Mouse (Mus musculus) c-Kit-positive CD71-negative TER-119-negative erythroid progenitor cells, embryonic 14.5 days (primary cell): ENCODE measurements around the gene Drg1.

Experiments used
- DNase-seq: peaks from one replicate; pipeline ENCODE4 v3.0.0-alpha.2; 2013; ENCODE audit warnings: low read depth

Drg1 gene

GRCm38 (mm10) chr11:3266079-3266685, at the start of gene Drg1:
TSS of gene Drg1 (minus strand) at chr11:3266415.
- peak; percentile 87 for DNase-seq

- DNase-seq, result no peak
Measured at GRCm38 (mm10) chr11:3314148-3314547, 47.9 kb upstream of the Drg1 start.

GRCm38 (mm10) chr11:3313294-3313693, 47.1 kb upstream of the Drg1 start:
- DNase-seq, result no peak

DNA sequence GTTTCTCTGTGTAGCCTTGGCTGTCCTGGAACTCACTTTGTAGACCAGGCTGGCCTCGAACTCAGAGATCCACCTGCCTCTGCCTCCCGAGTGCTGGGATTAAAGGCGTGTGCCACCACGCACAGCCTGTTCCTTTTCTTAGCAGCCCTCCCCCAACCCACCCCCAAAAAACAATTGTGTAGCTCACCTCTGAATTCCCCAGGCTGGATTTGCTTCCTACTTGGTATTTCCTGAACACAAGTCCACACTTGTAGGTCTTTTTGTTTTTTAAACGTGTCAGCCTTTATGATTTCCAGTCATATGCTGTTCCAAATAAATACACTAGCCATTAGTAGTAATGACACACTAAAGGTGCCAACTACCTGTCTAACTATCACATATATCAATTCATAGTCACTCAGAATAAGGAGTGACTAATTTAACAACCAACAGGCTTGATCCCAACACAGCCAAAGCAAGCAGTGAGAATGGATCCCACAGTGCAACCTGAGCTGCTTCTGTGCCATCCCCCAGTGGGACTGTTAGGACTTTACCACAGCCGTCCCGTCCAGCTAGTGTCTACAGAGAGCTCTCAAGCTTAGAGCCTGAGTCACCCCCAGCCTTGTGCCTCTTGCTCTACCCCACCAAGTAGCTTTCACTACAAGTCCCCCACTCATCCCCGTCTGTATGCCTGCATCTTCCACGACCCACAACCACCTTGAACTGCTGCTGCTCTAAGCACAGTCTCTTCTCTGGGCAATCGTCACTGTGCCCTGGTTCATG, 45.6 kb upstream of the Drg1 start:
- no peak for DNase-seq

- no peak for DNase-seq
Measured at GRCm38 (mm10) chr11:3310789-3311585, 44.8 kb upstream of the Drg1 start.

GRCm38 (mm10) chr11:3309884-3310283, 43.7 kb upstream of the Drg1 start:
- DNase-seq, result no peak

DNA sequence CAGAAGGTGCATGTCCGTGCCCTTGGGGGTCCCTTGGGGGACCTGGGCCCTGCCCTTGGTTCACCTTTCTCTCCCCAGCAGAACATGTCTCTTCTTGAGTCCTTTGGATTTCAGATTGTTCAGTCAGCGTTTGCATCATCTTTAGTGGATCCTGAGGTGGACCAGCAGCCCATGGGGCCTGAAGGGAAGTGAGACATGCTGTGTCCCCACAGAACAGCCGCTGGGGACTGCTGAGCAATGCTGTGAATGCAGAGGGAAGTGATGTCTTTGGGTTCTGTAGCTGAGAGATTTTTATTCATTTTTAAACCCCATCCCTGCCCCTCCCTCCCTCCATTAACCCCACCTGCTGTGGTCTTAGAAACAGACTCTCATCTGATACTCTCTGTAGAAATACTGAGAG, 41.7 kb upstream of the Drg1 start:
- DNase-seq, result no peak

GRCm38 (mm10) chr11:3305821-3306220, 39.6 kb upstream of the Drg1 start:
- DNase-seq, result no peak

DNA sequence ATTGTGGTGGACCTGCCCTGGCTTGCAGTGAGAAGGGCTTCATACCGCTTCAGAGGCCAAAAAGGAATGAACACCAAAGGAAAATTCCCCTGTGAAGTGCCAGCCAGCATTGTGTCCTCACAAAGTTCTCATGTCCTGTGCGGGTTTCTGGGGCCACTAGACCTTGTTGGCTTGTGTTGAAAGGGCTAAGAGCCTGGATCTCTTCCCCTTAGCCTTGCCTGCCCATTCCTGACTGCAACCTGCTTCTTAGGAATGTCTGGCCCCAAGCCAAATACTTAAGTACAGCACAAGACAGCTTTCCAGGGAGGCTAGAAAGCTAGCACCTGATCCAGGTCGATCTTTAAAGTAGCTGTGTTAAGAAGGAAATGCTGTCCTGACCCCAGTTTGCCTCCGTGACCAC, 36.6 kb upstream of the Drg1 start:
- DNase-seq, result no peak

DNA sequence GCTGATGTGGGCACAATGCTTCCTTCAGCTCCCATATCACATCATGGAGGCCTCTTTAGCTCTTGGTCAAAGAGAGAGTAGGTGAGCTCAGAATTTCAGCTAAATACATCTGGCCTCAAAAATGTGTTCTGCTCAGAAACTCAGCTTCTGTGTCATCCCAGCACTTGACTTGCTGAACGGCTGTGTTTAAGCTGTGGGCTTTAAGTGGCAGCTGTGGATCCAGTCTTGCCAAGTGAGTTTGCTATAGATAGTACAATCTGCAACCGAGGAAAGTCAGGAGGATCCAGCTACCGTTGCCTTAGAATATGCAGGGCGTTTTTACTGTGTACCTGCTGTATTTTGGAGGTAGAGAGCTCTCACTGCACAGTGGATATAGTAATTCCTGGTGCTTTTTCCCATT, 36.2 kb upstream of the Drg1 start:
- no peak for DNase-seq

DNA sequence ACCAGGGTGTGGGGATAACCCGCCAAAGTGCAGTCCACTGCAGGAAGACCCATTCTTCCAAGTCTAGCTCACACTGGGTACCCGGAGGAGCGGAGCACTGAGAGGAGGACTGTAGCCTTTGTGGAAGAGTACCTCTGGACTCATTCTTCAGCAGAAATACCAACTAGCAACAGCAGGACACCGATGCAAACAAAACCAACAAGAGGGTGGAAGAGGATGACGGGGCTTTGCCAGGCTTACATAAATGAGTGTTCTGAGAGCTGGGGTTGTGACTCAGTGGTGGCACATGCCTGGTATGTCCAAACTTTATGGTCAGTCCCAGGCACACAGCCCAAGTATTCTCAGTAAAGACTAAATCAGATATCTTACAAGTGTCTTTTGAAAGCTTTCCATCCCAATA, 34.9 kb upstream of the Drg1 start:
- DNase-seq, result no peak

- DNase-seq, result no peak
Measured at GRCm38 (mm10) chr11:3298813-3299185, 32.6 kb upstream of the Drg1 start.

DNA sequence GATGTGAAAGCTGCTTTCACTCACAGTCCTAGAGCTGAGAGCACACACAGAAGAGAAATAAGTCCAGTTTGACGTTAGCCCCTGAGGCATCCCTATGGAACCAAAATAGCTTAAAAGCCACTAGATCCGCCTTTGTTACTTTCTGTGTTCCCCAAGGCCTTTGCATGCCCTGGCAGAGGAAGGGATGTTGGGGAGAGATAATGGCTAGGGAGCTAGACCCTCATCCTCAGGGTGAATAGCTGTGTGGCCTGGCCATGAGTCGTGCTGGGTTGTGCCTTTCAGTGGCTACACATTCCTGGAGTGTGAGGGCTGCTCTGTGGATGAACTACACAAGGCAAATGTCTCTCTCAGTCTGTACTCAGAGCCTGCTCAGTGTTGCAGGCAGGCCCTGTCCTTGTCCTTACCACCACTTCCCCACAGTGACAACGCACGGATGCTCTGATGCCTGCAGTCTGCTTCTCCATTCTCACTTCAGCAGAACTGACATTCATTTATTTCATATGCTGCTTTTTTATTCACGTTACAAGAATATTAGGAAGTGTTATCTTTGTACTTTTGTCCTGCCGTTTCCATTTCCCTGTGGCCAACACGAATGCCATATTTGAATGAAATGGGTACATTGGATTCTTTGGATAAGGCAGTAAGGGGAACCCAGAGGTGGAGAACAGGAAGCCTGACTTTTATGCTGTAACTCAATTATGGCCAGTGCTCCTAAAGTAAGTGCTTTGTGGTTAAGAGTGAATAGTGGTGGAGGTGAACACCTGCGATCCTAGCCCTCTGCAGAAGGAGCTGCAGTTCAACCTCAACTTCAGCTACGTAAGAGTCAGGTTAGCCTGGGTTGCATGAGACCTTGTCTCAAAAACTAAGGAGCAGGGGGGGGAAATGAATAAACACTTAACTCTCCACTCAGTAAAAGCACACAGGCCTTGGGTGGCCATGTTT, 31.9 kb upstream of the Drg1 start:
- DNase-seq, result no peak

- DNase-seq, result no peak
Measured at GRCm38 (mm10) chr11:3296056-3296455, 29.8 kb upstream of the Drg1 start.

DNA sequence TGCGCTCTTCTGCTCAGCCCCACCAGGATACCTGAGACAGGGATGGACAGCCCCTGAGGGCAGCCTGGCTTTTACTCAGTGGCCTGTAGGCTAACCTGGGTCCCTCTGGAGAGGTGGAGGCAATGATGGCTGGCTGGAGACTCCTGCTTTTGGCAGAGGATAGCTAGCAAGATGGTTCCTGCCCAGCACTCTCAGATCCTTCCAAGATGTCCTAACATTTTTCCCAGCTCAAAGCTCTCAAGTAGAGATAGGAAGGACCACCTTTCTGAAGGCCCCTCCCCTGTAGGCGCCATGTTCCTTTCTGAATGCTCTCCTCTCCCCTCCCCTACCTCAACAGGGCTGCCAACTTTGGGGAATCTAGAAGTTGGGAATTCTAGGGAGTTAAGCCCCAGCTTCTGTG, 28.4 kb upstream of the Drg1 start:
- DNase-seq, result no peak

DNA sequence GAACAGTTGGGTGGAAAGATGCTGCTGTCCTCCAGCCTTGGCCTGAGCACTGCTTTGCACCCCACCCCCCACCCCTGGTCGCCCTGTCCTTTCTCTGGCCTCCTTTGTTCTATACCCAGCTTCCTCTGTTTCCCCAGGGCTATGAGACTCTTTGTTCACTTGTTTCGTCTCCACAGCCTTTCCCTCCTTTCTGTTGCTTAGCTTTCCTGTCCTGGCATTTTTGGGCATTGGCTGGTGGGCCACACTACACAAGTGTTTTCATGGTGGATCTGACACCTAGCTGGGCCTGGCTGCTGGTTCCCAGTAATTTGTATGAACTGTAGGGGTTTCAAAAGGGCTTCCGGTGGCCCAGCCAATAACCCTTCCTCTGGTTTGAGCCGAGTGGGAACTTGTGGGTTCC, 27.1 kb upstream of the Drg1 start:
- DNase-seq, result no peak

DNA sequence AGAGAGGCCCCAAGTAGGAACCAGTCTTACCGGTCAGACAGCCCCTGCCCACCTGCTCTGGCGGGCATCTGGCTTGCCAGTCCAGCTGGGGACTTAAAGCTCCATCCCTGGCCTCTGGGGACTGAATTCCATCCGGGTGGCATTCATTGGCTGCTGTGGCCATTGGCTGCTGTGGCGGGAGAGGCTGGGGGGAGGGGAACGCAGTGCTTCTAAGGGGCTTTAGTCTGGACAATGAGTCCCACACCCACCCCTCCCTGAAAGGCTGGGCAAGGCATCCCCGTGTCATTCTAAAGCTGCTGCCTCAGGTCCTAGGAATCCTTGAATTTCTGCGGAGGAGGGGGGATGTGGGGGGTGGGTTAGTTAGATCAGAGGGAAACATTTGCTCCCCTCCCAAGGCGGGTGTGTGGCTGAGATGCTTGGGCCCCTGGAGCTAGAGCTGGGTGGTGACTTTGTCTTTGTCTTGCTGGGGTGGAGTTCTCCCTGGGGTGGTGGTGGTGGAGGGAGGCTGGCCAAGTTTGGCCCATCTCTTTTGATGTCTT, 26.6 kb upstream of the Drg1 start:
- DNase-seq, result no peak

DNA sequence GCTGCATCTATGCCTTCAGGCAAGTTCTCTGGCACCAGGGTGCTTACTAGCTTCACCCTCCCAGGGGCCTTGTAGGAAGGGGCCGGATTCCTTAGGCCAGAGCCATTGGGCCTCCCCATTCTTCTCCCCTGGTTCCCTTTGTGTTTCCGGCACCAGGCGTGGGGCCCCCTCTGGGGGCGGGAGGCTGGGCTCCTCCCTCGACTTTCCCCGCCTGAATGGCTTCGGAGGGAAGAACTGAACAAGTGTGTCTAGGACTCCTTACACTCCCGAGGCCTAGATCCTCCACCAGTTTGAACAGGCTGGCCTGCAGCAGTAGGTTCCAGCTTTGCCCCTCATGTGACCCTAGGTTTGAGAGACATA, 25.8 kb upstream of the Drg1 start:
- DNase-seq, result peak; percentile 71

DNA sequence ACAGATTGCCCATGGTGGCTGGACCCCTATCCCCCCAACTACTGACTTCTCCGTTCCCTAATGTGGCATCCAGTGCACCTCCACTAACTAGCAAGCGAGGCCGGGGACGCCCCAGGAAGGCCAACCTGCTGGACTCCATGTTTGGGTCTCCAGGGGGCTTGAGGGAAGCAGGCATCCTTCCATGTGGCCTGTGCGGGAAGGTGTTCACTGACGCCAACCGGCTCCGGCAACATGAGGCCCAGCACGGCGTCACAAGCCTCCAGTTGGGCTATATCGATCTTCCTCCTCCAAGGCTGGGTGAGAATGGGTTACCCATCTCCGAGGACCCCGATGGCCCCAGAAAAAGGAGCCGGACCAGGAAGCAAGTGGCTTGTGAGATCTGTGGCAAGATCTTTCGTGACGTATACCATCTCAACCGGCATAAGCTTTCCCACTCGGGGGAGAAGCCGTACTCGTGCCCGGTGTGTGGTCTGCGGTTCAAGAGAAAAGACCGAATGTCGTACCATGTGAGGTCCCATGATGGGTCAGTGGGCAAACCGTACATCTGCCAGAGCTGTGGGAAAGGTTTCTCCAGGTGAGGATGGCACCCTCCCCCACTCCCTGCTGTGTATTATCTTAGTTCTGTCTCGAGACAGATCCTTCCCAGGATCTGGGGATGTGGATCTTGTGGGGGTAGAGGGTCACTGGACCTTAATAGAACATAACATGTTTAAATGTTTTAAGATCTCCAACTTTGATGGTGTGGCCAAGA, 25.3 kb upstream of the Drg1 start:
- DNase-seq, result no peak

DNA sequence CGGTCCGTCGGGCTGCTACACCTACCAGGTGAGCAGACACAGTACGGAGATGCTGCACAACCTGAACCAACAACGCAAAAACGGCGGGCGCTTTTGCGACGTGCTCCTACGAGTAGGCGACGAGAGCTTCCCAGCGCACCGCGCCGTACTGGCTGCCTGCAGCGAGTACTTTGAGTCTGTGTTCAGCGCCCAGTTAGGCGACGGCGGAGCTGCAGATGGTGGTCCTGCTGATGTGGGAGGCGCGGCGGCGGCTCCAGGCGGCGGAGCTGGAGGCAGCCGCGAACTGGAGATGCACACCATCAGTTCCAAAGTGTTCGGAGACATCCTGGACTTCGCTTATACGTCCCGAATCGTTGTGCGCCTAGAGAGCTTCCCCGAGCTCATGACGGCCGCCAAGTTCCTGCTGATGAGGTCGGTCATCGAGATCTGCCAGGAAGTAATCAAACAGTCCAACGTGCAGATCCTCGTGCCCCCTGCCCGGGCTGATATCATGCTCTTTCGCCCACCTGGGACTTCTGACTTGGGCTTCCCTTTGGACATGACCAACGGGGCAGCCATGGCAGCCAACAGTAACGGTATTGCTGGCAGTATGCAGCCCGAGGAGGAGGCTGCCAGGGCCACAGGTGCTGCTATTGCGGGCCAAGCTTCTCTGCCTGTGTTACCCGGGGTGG, 24.6 kb upstream of the Drg1 start:
- no peak for DNase-seq
